Mouse (Mus musculus): ENCODE results near the gene Cep41.

DNA sequence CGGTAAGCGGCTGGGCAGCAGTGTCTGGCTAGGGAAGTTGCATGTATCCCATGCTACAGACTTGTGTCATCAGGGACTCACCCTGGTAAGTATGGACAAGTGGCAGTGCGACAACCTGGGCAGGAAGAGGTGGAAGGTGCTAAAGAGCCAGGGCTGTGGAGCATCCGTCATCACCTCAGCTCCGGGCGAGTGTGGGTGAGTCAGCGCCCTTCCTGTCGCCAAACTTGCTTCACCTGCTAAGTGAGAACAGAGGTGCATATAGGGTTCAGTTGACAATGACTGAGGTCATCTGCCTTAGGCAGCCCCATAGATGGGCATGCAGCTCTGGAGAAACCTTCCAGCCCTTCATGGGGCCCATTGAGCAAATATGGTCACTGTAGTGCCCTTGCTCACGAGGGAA lies 68.8 kb downstream of the Cep41 start:
- TF ChIP-seq EP300 (IDR thresholded peaks at IDR 0.05; ENCODE audit: low read depth) (no peak), CTCF (IDR thresholded peaks at IDR 0.05; ENCODE audit: low read depth) (no peak)
